Mouse (Mus musculus): ENCODE measurements around the gene Aoah. TPM values are rescaled to one million over a fixed set of nuclear protein-coding genes. Genes with fewer than 3 reads are reported as not detected.

The Aoah gene
- polyA plus RNA-seq, 1 experiment from 2014 or later = 1.8 TPM

- Histone ChIP-seq H3K9ac (ENCODE audit: low read depth, low read length) (no peak overlapping the region), H3K9me3 (ENCODE audit: control insufficient read depth, low read length) (no peaks in the 10 kb centered on the region), H3K36me3 (ENCODE audit: control insufficient read depth, insufficient read depth, low read length) (no peaks in the 10 kb centered on the region), H3K4me3 (ENCODE audit: low read depth, low read length) (no peak overlapping the region), H3K4me2 (ENCODE audit: low read depth, low read length) (no peak overlapping the region), H3K27ac (replicated peaks; ENCODE audit: low read depth, low read length) (no peak overlapping the region), H3K27me3 (replicated peaks; ENCODE audit: control insufficient read depth, insufficient read depth, low read length) (no peaks in the 10 kb centered on the region), H3K4me1 (ENCODE audit: control insufficient read depth, insufficient read depth, low read length) (no peaks in the 10 kb centered on the region)
- peak; percentile 17 for DNase-seq (ENCODE audit: low spot score)
- no peak for ATAC-seq (ENCODE audit: low read depth)
- WGBS = 56% methylated on average over 1 of the region's 1 CpGs
Measured at GRCm38 (mm10) chr13:21050118-21050517, 256.2 kb downstream of the Aoah start.

DNA sequence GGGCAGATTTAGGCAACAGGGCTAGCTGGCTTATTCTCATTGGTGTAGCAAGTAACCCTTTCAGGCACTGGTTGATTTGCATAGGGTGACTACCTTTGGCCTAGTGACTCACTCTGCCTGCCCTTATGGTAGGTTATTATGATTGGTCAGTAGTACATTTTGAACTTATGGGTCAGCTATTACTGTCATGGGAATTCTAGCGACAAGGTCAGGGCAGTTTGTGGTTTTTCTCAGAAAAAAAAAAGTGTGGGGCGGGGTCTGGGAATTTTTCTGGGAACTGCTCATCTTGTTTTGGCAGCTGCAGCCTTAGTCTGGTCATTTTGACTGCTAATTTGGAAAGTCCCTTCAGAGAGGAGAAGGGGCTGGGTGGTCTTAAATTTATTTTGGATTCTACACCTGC lies 272.1 kb downstream of the Aoah start:
- ATAC-seq (ENCODE audit: low read depth) = no peak
- Histone ChIP-seq H3K9me3 (ENCODE audit: control insufficient read depth, low read length) (no peaks in the 10 kb centered on the region), H3K9ac (ENCODE audit: low read depth, low read length) (no peak overlapping the region), H3K36me3 (ENCODE audit: control insufficient read depth, insufficient read depth, low read length) (no peaks in the 10 kb centered on the region), H3K4me3 (ENCODE audit: low read depth, low read length) (no peak overlapping the region), H3K4me1 (ENCODE audit: control insufficient read depth, insufficient read depth, low read length) (no peaks in the 10 kb centered on the region), H3K27ac (replicated peaks; ENCODE audit: low read depth, low read length) (no peak overlapping the region), H3K27me3 (replicated peaks; ENCODE audit: control insufficient read depth, insufficient read depth, low read length) (no peaks in the 10 kb centered on the region), H3K4me2 (ENCODE audit: low read depth, low read length) (no peak overlapping the region)
- 80% methylated on average over 2 of the region's 2 CpGs for WGBS
- DNase-seq (ENCODE audit: low spot score) = no peak

GRCm38 (mm10) chr13:21074847-21075246 lies 280.9 kb downstream of the Aoah start, which contains the start of gene Olfr1370:
TSS of gene Olfr1370 (minus strand) at chr13:21074947.
- WGBS = 73% methylated on average over 3 of the region's 3 CpGs
- no peak for ATAC-seq (ENCODE audit: low read depth)
- no peaks in the 10 kb centered on the region for H3K4me1 ChIP-seq (ENCODE audit: control insufficient read depth, insufficient read depth, low read length)
- no peak within 1 kb of the TSS for H3K4me3 ChIP-seq (ENCODE audit: low read depth, low read length)
- H3K9ac ChIP-seq (ENCODE audit: low read depth, low read length) = no peak within 1 kb of the TSS
- no peaks in the 10 kb centered on the region for H3K36me3 ChIP-seq (ENCODE audit: control insufficient read depth, insufficient read depth, low read length)
- H3K4me2 ChIP-seq (ENCODE audit: low read depth, low read length) = no peak within 1 kb of the TSS
- DNase-seq (ENCODE audit: low spot score) = no peak
- no peaks in the 10 kb centered on the region for H3K27me3 ChIP-seq (replicated peaks; ENCODE audit: control insufficient read depth, insufficient read depth, low read length)
- no peak within 1 kb of the TSS for H3K27ac ChIP-seq (replicated peaks; ENCODE audit: low read depth, low read length)
- H3K9me3 ChIP-seq (ENCODE audit: control insufficient read depth, low read length) = no peaks in the 10 kb centered on the region

GRCm38 (mm10) chr13:21082686-21083085 lies 288.8 kb downstream of the Aoah start:
- Histone ChIP-seq H3K27me3 (replicated peaks; ENCODE audit: control insufficient read depth, insufficient read depth, low read length) (no peaks in the 10 kb centered on the region), H3K4me3 (ENCODE audit: low read depth, low read length) (no peak overlapping the region), H3K4me2 (ENCODE audit: low read depth, low read length) (no peak overlapping the region), H3K9ac (ENCODE audit: low read depth, low read length) (no peak overlapping the region), H3K36me3 (ENCODE audit: control insufficient read depth, insufficient read depth, low read length) (no peaks in the 10 kb centered on the region), H3K4me1 (ENCODE audit: control insufficient read depth, insufficient read depth, low read length) (no peaks in the 10 kb centered on the region), H3K9me3 (ENCODE audit: control insufficient read depth, low read length) (no peaks in the 10 kb centered on the region), H3K27ac (replicated peaks; ENCODE audit: low read depth, low read length) (no peak overlapping the region)
- no peak for ATAC-seq (ENCODE audit: low read depth)
- DNase-seq (ENCODE audit: low spot score) = no peak
- WGBS = 72% methylated on average over 2 of the region's 2 CpGs
